Mouse (Mus musculus): Measurements from ENCODE around the gene Tnik. TPM values are rescaled to one million over a fixed set of nuclear protein-coding genes. Genes with fewer than 3 reads are reported as not detected.

Gene Tnik
- polyA plus RNA-seq, 1 experiment = 23.6 TPM

DNA sequence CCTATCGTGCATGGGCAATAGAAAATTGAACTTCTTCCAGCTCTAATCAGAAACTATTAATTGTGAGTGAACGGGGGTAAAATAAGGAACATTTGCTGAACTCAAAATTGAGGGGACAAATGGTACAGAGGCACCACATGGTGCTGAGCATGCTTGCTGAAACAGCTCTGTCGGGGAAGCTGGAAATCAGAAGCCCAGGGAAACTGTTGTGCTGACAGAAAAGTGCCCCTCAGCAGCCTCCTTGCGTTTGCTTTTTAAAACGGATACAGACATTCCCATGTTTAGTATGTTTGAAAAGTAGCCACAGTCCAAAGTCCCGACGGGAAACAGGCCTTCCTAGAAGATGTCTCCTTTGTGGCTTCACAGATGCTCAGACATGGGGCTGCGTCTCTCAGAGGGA lies 77.1 kb downstream of the Tnik start:
- DNase-seq = no peak
- Histone ChIP-seq H3K4me1 (replicated peaks; ENCODE audit: control insufficient read depth, insufficient read depth, low read length) (no peaks in the 10 kb centered on the region), H3K36me3 (ENCODE audit: control insufficient read depth, insufficient read depth, low read length) (no peaks in the 10 kb centered on the region), H3K27ac (ENCODE audit: control insufficient read depth, insufficient read depth, low read length) (no peak overlapping the region), H3K4me3 (ENCODE audit: control insufficient read depth, insufficient read depth, low read length) (no peak overlapping the region), H3K27me3 (ENCODE audit: control insufficient read depth, insufficient read depth, low read length) (no peaks in the 10 kb centered on the region)
- 93% methylated on average over 8 of the region's 8 CpGs for WGBS
- TF ChIP-seq CTCF (IDR thresholded peaks at IDR 0.05; ENCODE audit: borderline replicate concordance, control insufficient read depth, extremely low read depth, insufficient read depth, low read length, poor library complexity) (no peak), POLR2A (IDR thresholded peaks at IDR 0.05; ENCODE audit: control insufficient read depth, extremely low read depth, insufficient read depth, low read length, poor library complexity) (no peak)

DNA sequence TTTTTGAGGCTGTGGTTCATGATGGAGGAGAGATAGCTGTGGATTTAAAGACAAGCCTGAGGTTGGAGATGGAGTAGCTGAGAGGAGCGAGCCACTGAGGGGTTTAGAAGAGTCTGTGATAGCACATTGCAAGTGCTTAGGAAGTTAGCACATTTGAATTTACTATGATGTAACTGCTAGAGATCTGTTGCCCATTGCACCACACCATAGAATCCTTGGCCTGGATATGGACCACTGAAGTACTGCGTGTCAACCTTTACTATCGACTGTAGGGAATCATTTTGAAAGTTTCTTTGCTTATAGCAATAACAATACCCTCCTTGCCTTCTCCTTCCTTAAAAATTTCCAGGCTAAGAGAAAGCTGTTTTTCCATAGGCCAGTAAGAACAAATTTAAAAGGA lies 80.2 kb downstream of the Tnik start:
- no peak for TF ChIP-seq POLR2A (IDR thresholded peaks at IDR 0.05; ENCODE audit: control insufficient read depth, extremely low read depth, insufficient read depth, low read length, poor library complexity)
- TF ChIP-seq CTCF (IDR thresholded peaks at IDR 0.05; ENCODE audit: borderline replicate concordance, control insufficient read depth, extremely low read depth, insufficient read depth, low read length, poor library complexity) = no peak
- WGBS = 98% methylated on average over 3 of the region's 3 CpGs
- H3K27me3 ChIP-seq (ENCODE audit: control insufficient read depth, insufficient read depth, low read length) = no peaks in the 10 kb centered on the region
- H3K36me3 ChIP-seq (ENCODE audit: control insufficient read depth, insufficient read depth, low read length) = no peaks in the 10 kb centered on the region
- H3K4me1 ChIP-seq (replicated peaks; ENCODE audit: control insufficient read depth, insufficient read depth, low read length) = no peaks in the 10 kb centered on the region
- no peak for DNase-seq
- no peak overlapping the region for H3K27ac ChIP-seq (ENCODE audit: control insufficient read depth, insufficient read depth, low read length)
- H3K4me3 ChIP-seq (ENCODE audit: control insufficient read depth, insufficient read depth, low read length) = no peak overlapping the region

DNA sequence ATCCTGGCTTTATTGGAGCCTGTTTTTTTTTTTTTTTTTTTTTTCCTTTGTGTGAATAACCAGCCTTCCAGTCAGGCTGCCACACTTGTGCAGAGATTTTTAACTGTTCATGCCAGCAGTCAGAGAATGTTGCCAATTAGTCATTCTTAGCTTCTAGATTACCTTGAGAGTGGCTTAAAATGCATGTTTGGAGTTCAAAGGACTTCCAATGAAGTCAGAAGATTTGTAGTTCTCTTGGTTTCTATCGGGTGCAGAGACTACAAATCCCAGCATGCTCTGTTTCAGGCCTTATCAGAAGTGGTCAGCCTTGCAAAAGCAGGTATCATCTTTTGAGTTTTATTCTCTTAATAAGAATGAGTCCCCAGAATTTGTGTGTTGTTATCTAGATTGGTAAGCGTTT lies 80.6 kb downstream of the Tnik start:
- 97% methylated on average over 2 of the region's 2 CpGs for WGBS

DNA sequence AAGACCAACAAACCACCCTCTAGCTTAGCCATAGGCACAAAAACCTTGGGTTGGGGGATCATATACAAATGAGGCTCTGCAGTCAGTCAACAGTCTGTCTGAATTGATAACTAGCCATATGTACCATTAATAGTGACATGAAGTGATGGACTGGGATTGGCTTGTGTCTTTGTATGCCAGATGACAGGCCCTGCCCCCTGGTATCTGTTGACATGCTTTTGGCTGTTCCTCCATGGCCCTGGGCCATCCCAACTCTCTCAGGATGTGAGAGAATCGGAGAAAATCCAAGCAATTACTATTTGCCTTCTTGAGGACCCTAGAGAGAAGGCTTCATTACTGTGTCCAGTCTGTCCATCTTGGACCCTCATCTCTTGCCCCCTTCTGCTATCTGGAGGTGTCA lies 82.4 kb downstream of the Tnik start:
- Histone ChIP-seq H3K4me1 (replicated peaks; ENCODE audit: control insufficient read depth, insufficient read depth, low read length) (no peaks in the 10 kb centered on the region), H3K27ac (ENCODE audit: control insufficient read depth, insufficient read depth, low read length) (no peak overlapping the region), H3K36me3 (ENCODE audit: control insufficient read depth, insufficient read depth, low read length) (no peaks in the 10 kb centered on the region), H3K27me3 (ENCODE audit: control insufficient read depth, insufficient read depth, low read length) (no peaks in the 10 kb centered on the region), H3K4me3 (ENCODE audit: control insufficient read depth, insufficient read depth, low read length) (no peak overlapping the region)
- TF ChIP-seq CTCF (IDR thresholded peaks at IDR 0.05; ENCODE audit: borderline replicate concordance, control insufficient read depth, extremely low read depth, insufficient read depth, low read length, poor library complexity) = no peak
- WGBS = 87% methylated on average over 1 of the region's 1 CpGs
- DNase-seq = no peak

More for the DNA sequence above, 80.6 kb downstream of the Tnik start:
- Histone ChIP-seq H3K27ac (ENCODE audit: control insufficient read depth, insufficient read depth, low read length) (no peak overlapping the region), H3K4me3 (ENCODE audit: control insufficient read depth, insufficient read depth, low read length) (no peak overlapping the region), H3K4me1 (replicated peaks; ENCODE audit: control insufficient read depth, insufficient read depth, low read length) (no peaks in the 10 kb centered on the region), H3K36me3 (ENCODE audit: control insufficient read depth, insufficient read depth, low read length) (no peaks in the 10 kb centered on the region), H3K27me3 (ENCODE audit: control insufficient read depth, insufficient read depth, low read length) (no peaks in the 10 kb centered on the region)
- TF ChIP-seq POLR2A (IDR thresholded peaks at IDR 0.05; ENCODE audit: control insufficient read depth, extremely low read depth, insufficient read depth, low read length, poor library complexity) (no peak), CTCF (IDR thresholded peaks at IDR 0.05; ENCODE audit: borderline replicate concordance, control insufficient read depth, extremely low read depth, insufficient read depth, low read length, poor library complexity) (no peak)
- no peak for DNase-seq

DNA sequence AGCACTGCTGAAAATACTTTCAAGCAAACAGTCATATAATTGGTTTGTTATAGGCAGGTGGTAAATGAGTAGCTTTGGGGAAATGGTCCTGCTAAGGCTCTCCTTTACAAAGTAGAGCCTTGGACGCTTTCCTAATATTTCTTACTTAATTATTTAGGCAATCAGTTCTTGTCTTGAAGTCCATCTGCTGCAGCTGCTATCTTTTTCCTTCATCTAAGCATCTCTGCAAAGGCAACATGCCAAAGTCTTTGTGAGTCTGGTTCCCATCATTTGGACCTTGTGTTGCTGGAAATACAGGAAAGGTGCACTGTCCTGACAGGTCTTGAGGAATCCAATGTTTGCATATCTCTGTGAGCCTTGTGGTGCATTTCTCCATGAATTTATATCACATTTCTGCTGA lies 82.9 kb downstream of the Tnik start:
- TF ChIP-seq CTCF (IDR thresholded peaks at IDR 0.05; ENCODE audit: borderline replicate concordance, control insufficient read depth, extremely low read depth, insufficient read depth, low read length, poor library complexity) (no peak), POLR2A (IDR thresholded peaks at IDR 0.05; ENCODE audit: control insufficient read depth, extremely low read depth, insufficient read depth, low read length, poor library complexity) (no peak)
- Histone ChIP-seq H3K36me3 (ENCODE audit: control insufficient read depth, insufficient read depth, low read length) (no peaks in the 10 kb centered on the region), H3K27me3 (ENCODE audit: control insufficient read depth, insufficient read depth, low read length) (no peaks in the 10 kb centered on the region), H3K4me3 (ENCODE audit: control insufficient read depth, insufficient read depth, low read length) (no peak overlapping the region), H3K27ac (ENCODE audit: control insufficient read depth, insufficient read depth, low read length) (no peak overlapping the region), H3K4me1 (replicated peaks; ENCODE audit: control insufficient read depth, insufficient read depth, low read length) (no peaks in the 10 kb centered on the region)
- WGBS = 97% methylated on average over 1 of the region's 1 CpGs
- no peak for DNase-seq

DNA sequence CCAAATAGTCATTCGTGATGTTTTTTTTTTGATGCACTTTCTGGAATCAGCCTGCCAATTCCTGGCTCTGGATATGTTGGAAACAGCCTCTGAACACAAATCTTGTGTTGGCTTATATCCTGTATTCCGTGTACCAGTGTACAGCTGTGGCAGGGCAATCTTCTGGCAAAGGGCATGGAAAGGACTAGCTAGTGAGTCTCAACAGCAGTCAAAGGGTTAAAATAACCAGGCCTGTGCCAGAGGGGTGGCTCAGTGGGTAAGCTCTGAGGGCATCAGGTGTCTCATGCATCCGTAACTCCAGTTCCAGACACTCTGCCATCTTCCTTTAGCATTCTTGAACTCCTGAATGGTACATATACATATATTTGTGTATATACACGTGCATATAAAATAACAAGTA lies 83.5 kb downstream of the Tnik start:
- Histone ChIP-seq H3K4me3 (ENCODE audit: control insufficient read depth, insufficient read depth, low read length) (no peak overlapping the region), H3K4me1 (replicated peaks; ENCODE audit: control insufficient read depth, insufficient read depth, low read length) (no peaks in the 10 kb centered on the region), H3K36me3 (ENCODE audit: control insufficient read depth, insufficient read depth, low read length) (no peaks in the 10 kb centered on the region), H3K27me3 (ENCODE audit: control insufficient read depth, insufficient read depth, low read length) (no peaks in the 10 kb centered on the region), H3K27ac (ENCODE audit: control insufficient read depth, insufficient read depth, low read length) (no peak overlapping the region)
- TF ChIP-seq CTCF (IDR thresholded peaks at IDR 0.05; ENCODE audit: borderline replicate concordance, control insufficient read depth, extremely low read depth, insufficient read depth, low read length, poor library complexity) = no peak
- TF ChIP-seq POLR2A (IDR thresholded peaks at IDR 0.05; ENCODE audit: control insufficient read depth, extremely low read depth, insufficient read depth, low read length, poor library complexity) = no peak
- DNase-seq = no peak
- WGBS = 94% methylated on average over 4 of the region's 4 CpGs

DNA sequence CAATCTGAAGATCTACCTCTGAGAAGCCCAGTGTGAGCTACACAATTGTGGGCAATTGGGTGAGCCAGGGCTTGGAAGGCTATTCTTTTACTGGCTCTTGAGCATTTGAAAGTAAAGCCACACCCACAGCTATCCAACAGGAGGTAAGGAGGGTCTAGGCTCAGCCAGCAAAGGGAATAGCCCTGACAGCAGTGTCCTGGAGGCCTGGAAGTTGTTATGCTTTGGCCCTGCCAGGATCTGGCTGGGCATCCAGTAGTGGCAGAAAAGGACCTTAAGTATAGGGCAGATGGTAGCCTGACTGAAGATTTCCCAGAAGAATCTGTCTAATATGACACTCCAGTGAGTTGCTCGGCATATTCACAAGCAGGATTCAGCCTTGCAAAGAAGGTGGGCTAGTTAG lies 85.7 kb downstream of the Tnik start:
- H3K36me3 ChIP-seq (ENCODE audit: control insufficient read depth, insufficient read depth, low read length) = no peaks in the 10 kb centered on the region
- H3K4me3 ChIP-seq (ENCODE audit: control insufficient read depth, insufficient read depth, low read length) = no peak overlapping the region
- TF ChIP-seq POLR2A (IDR thresholded peaks at IDR 0.05; ENCODE audit: control insufficient read depth, extremely low read depth, insufficient read depth, low read length, poor library complexity) (no peak), CTCF (IDR thresholded peaks at IDR 0.05; ENCODE audit: borderline replicate concordance, control insufficient read depth, extremely low read depth, insufficient read depth, low read length, poor library complexity) (no peak)
- H3K27ac ChIP-seq (ENCODE audit: control insufficient read depth, insufficient read depth, low read length) = no peak overlapping the region
- WGBS = 100% methylated on average over 1 of the region's 1 CpGs
- DNase-seq = no peak
- H3K27me3 ChIP-seq (ENCODE audit: control insufficient read depth, insufficient read depth, low read length) = no peaks in the 10 kb centered on the region
- H3K4me1 ChIP-seq (replicated peaks; ENCODE audit: control insufficient read depth, insufficient read depth, low read length) = no peaks in the 10 kb centered on the region

All from thymus, adult 2 months (tissue).